Mouse (Mus musculus): ENCODE measurements at regions not wholly inside any gene's neighbourhood (a gene's known extent, or its start where the extent isn't known, plus 50 kb on each side); places are given as distances from the start of the nearest gene placed in this dataset.

DNA sequence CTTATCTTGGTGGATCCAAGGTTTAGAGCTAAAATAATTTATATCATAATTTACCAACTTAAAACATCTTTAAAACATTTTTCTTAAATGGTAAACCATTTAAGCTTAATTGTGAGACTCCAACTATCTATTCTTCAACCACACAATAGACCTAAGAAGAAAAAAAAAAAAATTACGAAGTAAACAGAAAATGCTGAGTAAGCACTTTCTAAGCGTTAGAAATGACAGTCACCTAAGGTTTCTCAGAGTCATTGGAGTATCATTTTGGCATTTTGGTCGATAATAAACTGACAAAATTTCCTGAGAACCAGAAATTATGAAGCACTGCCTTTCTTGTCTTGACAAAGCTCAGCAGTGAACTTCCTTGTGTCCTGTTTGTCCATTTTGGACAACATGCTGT is 1323.7 kb upstream of the Pcdh7 start:
- DNase-seq (ENCODE audit: extremely low spot score in 1 of 2, low spot score in 1 of 2): no peak

DNA sequence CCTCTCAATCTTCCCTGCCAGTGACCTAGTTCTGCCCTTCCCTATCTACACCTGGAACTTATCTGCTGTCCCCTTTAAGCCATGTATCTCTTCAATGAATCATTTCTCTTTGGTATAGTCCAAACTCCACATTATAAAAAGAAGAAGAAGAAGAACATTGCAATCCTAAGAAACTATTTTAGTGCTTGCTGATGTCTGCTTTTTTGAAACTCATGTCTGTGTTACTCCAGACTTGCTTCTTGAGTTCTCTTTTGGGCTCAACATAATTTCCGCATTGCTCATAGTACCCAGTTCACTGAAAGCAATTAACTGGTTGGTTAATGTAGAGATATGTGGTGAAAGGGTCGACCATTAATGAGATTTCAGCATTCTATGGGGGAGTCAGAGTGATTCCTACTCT is 1282.8 kb upstream of the Pcdh7 start:
- DNase-seq (ENCODE audit: extremely low spot score in 1 of 2, low spot score in 1 of 2): peak in 1 of 2 experiments; percentile 4

DNA sequence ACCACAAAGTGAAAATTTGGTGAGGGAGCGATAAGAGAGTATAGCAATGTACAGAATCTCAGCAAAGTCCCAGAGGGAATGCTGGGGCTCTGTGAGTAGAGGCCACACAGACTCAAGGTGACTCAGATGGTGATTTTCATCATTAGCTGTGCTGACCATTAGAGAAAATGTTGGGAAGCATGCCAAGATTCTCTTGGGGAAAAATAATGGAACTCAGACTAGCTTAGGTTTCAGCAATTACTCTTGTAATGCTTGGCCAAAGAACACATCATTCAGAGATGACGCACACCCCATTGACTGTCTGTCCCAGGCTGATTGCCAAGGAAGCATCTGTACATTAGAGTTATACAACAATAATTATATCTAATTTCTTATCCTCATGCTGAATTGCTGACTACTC is 1277.3 kb upstream of the Pcdh7 start:
- DNase-seq (ENCODE audit: extremely low spot score in 1 of 2, low spot score in 1 of 2): no peak

DNA sequence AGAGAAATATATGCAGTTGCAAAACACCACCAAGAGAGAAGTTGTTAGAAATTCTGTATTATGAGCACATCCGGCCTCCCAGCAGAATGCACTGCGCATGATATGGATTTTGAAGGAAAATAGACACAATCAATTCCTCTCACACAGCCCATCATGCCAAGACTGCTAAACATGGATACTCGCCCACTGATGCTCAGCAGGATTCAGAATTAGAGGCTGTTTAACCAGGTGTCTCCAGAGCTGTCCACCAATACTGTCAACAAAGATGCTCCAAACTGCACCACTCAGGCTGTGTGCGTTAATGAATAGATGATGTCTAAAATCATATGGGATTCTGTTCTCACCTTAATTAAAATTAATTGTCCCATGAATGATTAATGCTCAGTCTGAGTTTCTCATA is 1230.0 kb upstream of the Pcdh7 start:
- no peak for DNase-seq (ENCODE audit: extremely low spot score in 1 of 2, low spot score in 1 of 2)

All from frontal cortex, adult 2 months (tissue).